Mouse (Mus musculus) testis, adult 2 months (tissue): ENCODE results near the gene Nln.
A peak's percentile ranks its signal among the peaks of the same experiment; 100 is the strongest.

ENCODE experiments used
- CTCF ChIP-seq: fragments of 200-500 bp; IDR thresholded peaks from 2 replicates; pipeline ENCODE4 v1.5.1; 2012; ENCODE audit warnings: low read depth, mild to moderate bottlenecking, inconsistent platforms, low read length, moderate library complexity; ENCODE audit not compliant: control insufficient read depth, insufficient read depth, insufficient replicate concordance
- POLR2A ChIP-seq: fragments of 200-500 bp; IDR thresholded peaks from 2 replicates; pipeline ENCODE4 v1.6.1; 2012; ENCODE audit warnings: low read depth, mild to moderate bottlenecking, inconsistent platforms, low read length, moderate library complexity; ENCODE audit not compliant: control insufficient read depth

DNA sequence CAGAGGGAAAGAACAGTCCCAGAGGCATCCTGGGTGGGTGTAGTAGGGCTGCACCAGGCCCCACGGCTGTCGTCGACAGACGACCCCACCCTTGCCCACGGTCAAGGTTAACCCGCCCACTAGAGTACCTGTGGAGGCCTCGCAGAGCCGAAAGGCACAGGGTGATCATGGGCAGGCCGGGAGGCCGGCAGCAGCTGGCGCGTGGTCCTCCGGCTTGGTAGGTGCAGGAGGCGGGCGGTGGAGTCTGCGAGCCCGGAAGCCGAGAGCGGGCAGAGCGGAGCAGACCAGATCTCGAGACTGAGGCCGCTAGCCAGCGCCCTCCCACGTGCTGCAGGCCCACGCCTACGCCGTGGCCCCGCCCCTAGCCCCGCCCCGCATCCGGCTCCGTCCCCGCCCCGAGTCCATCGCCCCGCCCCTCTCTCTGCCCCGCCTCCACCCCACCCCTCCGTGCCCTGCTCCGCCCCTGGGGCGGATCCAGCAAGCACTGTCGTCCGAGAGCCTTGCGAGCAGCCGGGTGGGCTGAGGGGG is at the start of gene Nln, which contains the start of gene Sgtb:
- TF ChIP-seq CTCF, result no peak
- peak; percentile 81 for TF ChIP-seq POLR2A
